Mouse (Mus musculus) CH12.LX (cell line): ENCODE data around the gene Tpte. TPM values are rescaled to one million over a fixed set of nuclear protein-coding genes. Genes with fewer than 3 reads are reported as not detected.

Source experiments
- DNase-seq: peaks from one replicate; pipeline ENCODE4 v3.0.0-alpha.2; 2013; ENCODE audit errors: extremely low read depth
- H3K27ac ChIP-seq: 2 replicates; pipeline ENCODE4 v1.5.1; 2012; ENCODE audit warnings: low read depth, mild to moderate bottlenecking, control low read depth, moderate library complexity; ENCODE audit not compliant: insufficient read depth
- H3K27me3 ChIP-seq: replicated peaks from 2 replicates; pipeline ENCODE3; 2012; ENCODE audit warnings: inconsistent platforms
- H3K36me3 ChIP-seq, 2 experiments: replicated peaks in 1 of 2; 2 replicates each; pipeline versions ENCODE3 to v1.6.1; 2012; ENCODE audit warnings: inconsistent platforms in 1 of 2, low read length in 1 of 2, mild to moderate bottlenecking in 1 of 2, mixed read lengths in 1 of 2, moderate library complexity in 1 of 2; ENCODE audit not compliant: control insufficient read depth in 1 of 2, insufficient read depth in 1 of 2
- H3K4me1 ChIP-seq, 2 experiments: 2 replicates each; pipeline ENCODE4 v1.6.1; 2012; ENCODE audit warnings: inconsistent platforms in 1 of 2, moderate library complexity in 1 of 2; ENCODE audit not compliant: insufficient read depth in 2 of 2, control insufficient read depth in 1 of 2
- H3K4me2 ChIP-seq: 2 replicates; pipeline ENCODE4 v1.6.1; 2012; ENCODE audit warnings: low read depth, mild to moderate bottlenecking, control low read depth; ENCODE audit not compliant: poor library complexity, insufficient read depth, severe bottlenecking
- H3K4me3 ChIP-seq, 3 experiments: fragments of 150-350 bp in 1 of 3; sonication (generic) in 1 of 3; replicated peaks in 1 of 3; 2 replicates each; pipeline versions ENCODE3 to v1.5.1; 2011 to 2012; ENCODE audit warnings: low read depth in 2 of 3, low read length in 2 of 3, mild to moderate bottlenecking in 2 of 3, moderate library complexity in 2 of 3, control low read depth in 1 of 3, improper control_type of control experiment in 1 of 3, inconsistent platforms in 1 of 3, mixed read lengths in 1 of 3; ENCODE audit not compliant: poor library complexity in 1 of 3
- H3K79me2 ChIP-seq: replicated peaks from 2 replicates; pipeline ENCODE4 v1.6.1; 2012; ENCODE audit warnings: mild to moderate bottlenecking, moderate library complexity; ENCODE audit not compliant: control insufficient read depth, poor library complexity, insufficient read depth, severe bottlenecking; ENCODE audit errors: extremely low read depth
- H3K9ac ChIP-seq: 2 replicates; pipeline ENCODE4 v1.6.1; 2012; ENCODE audit warnings: low read depth, mild to moderate bottlenecking, control low read depth, moderate library complexity; ENCODE audit not compliant: insufficient read depth
- H3K9me3 ChIP-seq: replicated peaks from 2 replicates; pipeline ENCODE3; 2012; ENCODE audit warnings: low read length, inconsistent platforms, mixed read lengths
- CHD1 ChIP-seq: IDR thresholded peaks from 2 replicates; pipeline ENCODE4 v1.6.1; 2012; ENCODE audit warnings: low read depth, low read length, improper control_type of control experiment, inconsistent platforms
- CHD2 ChIP-seq: IDR thresholded peaks from 2 replicates; pipeline ENCODE4 v1.6.1; 2011; ENCODE audit warnings: low read length, improper control_type of control experiment
- CTCF ChIP-seq, 2 experiments: IDR thresholded peaks in 1 of 2; conservative IDR thresholded peaks in 1 of 2; 2 replicates each; pipeline ENCODE4 v1.5.1; 2011 to 2012; ENCODE audit warnings: low read depth in 2 of 2, low read length in 2 of 2, improper control_type of control experiment in 1 of 2, inconsistent platforms in 1 of 2, mild to moderate bottlenecking in 1 of 2, moderate library complexity in 1 of 2
- E2F4 ChIP-seq: IDR thresholded peaks from 2 replicates; pipeline ENCODE4 v1.6.1; 2011; ENCODE audit warnings: low read depth, low read length, improper control_type of control experiment; ENCODE audit not compliant: insufficient replicate concordance
- ELF1 ChIP-seq: IDR thresholded peaks from 2 replicates; pipeline ENCODE4 v1.6.1; 2014; ENCODE audit warnings: low read depth, mild to moderate bottlenecking, inconsistent platforms, low read length, improper control_type of control experiment
- EP300 ChIP-seq: IDR thresholded peaks from 2 replicates; pipeline ENCODE4 v1.6.1; 2011; ENCODE audit warnings: low read length, improper control_type of control experiment
- HCFC1 ChIP-seq: IDR thresholded peaks from 2 replicates; pipeline ENCODE4 v1.6.1; 2012; ENCODE audit warnings: low read depth, mild to moderate bottlenecking, inconsistent platforms, low read length, improper control_type of control experiment
- JUN ChIP-seq: IDR thresholded peaks from 2 replicates; pipeline ENCODE4 v1.6.1; 2011; ENCODE audit warnings: low read depth, mild to moderate bottlenecking, low read length, improper control_type of control experiment, moderate library complexity; ENCODE audit not compliant: insufficient read depth
- JUND ChIP-seq: conservative IDR thresholded peaks from 2 replicates; pipeline ENCODE4 v1.6.1; 2011; ENCODE audit warnings: low read depth, low read length, improper control_type of control experiment
- KAT2A ChIP-seq: IDR thresholded peaks from 2 replicates; pipeline ENCODE4 v1.6.1; 2012; ENCODE audit warnings: low read length, improper control_type of control experiment, inconsistent platforms; ENCODE audit not compliant: insufficient replicate concordance
- MAX ChIP-seq: IDR thresholded peaks from 2 replicates; pipeline ENCODE4 v1.6.1; 2011; ENCODE audit warnings: low read length, improper control_type of control experiment
- MAZ ChIP-seq: IDR thresholded peaks from 2 replicates; pipeline ENCODE4 v1.6.1; 2012; ENCODE audit warnings: low read depth, mild to moderate bottlenecking, inconsistent platforms, low read length, improper control_type of control experiment, moderate library complexity
- MYC ChIP-seq: IDR thresholded peaks from 2 replicates; pipeline ENCODE4 v1.6.1; 2011; ENCODE audit warnings: low read depth, mild to moderate bottlenecking, improper control_type of control experiment, low read length
- NELFE ChIP-seq: IDR thresholded peaks from 2 replicates; pipeline ENCODE4 v1.6.1; 2011; ENCODE audit warnings: low read depth, low read length, improper control_type of control experiment
- POLR2A ChIP-seq: IDR thresholded peaks from 2 replicates; pipeline ENCODE4 v1.6.1; 2011; ENCODE audit warnings: low read depth, mild to moderate bottlenecking, improper control_type of control experiment, low read length
- POLR2AphosphoS2 ChIP-seq: IDR thresholded peaks from 2 replicates; pipeline ENCODE4 v1.6.1; 2011; ENCODE audit warnings: low read depth, low read length, improper control_type of control experiment
- RCOR1 ChIP-seq: conservative IDR thresholded peaks from 2 replicates; pipeline ENCODE4 v1.6.1; 2012; ENCODE audit warnings: low read depth, mild to moderate bottlenecking, inconsistent platforms, low read length, improper control_type of control experiment
- SIN3A ChIP-seq: IDR thresholded peaks from 2 replicates; pipeline ENCODE4 v1.6.1; 2012; ENCODE audit warnings: low read length, improper control_type of control experiment, inconsistent platforms
- TCF12 ChIP-seq: IDR thresholded peaks from 2 replicates; pipeline ENCODE4 v1.6.1; 2014; ENCODE audit warnings: low read depth, mild to moderate bottlenecking, inconsistent platforms, low read length, improper control_type of control experiment
- UBTF ChIP-seq: IDR thresholded peaks from 2 replicates; pipeline ENCODE4 v1.6.1; 2012; ENCODE audit warnings: low read depth, mild to moderate bottlenecking, inconsistent platforms, low read length, improper control_type of control experiment, moderate library complexity
- USF1 ChIP-seq: IDR thresholded peaks from 2 replicates; pipeline ENCODE4 v1.6.1; 2014; ENCODE audit warnings: low read depth, mild to moderate bottlenecking, inconsistent platforms, low read length, improper control_type of control experiment
- USF2 ChIP-seq: conservative IDR thresholded peaks from 2 replicates; pipeline ENCODE4 v1.6.1; 2011; ENCODE audit warnings: low read depth, low read length, improper control_type of control experiment
- ZKSCAN1 ChIP-seq: IDR thresholded peaks from 2 replicates; pipeline ENCODE4 v1.6.1; 2012; ENCODE audit warnings: low read depth, inconsistent platforms, low read length, improper control_type of control experiment, borderline replicate concordance
- ZNF384 ChIP-seq: IDR thresholded peaks from 2 replicates; pipeline ENCODE4 v1.6.1; 2012; ENCODE audit warnings: low read depth, low read length, improper control_type of control experiment, inconsistent platforms
- dilution Hi-C: fragments of 300-500 bp; cut with MboI; formaldehyde crosslinking; loops from 2 replicates; pipeline ENCODE4 v1.14.3; 2020; ENCODE audit warnings: low sequenced_read_pairs; ENCODE audit not compliant: extremely low pct_unique_long_range_greater_than_20kb, extremely low pct_ligation_motif_present
- in situ Hi-C: fragments of 300-500 bp; cut with MboI; formaldehyde crosslinking; loops from 3 replicates; pipeline ENCODE4 v1.14.3; 2019; ENCODE audit warnings: low sequenced_read_pairs, low pct_ligation_motif_present, low pct_unique_long_range_greater_than_20kb, mixed read lengths
- polyA plus RNA-seq: library from polyadenylated mRNA; unstranded; fragments of >175 nt; gene quantifications from 2 replicates; pipeline ENCODE4 v1.2.1, GENCODE M21; 2012; ENCODE audit warnings: low read depth; ENCODE audit not compliant: insufficient read length
- total RNA-seq, 2 experiments: library from RNA; depleted of rRNA; stranded (reverse); fragments of 300-350 nt in 1 of 2; fragments of >200 nt in 1 of 2; gene quantifications; 2 replicates each; pipeline ENCODE4 v1.2.3; 2012 to 2014

Tpte gene
- total and polyA plus RNA-seq, 3 experiments = not detected

DNA sequence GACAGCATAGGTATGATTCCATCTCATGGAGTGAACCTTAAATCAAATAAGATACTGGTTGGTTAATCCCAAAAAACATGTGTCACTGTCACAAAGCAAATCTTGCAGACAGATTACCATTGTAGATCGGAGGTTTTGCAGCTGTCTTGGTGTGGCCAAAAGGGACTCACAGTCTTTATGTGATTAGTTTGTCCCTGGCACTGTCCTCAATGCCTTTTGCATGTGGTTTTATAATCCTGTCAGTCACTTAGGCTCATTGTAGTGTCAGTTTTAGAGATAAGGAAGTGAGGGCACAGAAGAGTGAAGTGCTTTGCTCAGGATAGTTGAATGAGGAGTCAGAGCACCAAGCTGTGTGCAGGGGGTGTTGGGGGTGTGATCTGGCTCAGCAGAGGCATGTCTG is 37.6 kb upstream of the Tpte start:
- TF ChIP-seq KAT2A (no peak), USF1 (no peak), ZNF384 (no peak), ZKSCAN1 (no peak), HCFC1 (no peak), RCOR1 (no peak), MAX (no peak), SIN3A (no peak), ELF1 (no peak), E2F4 (no peak), MYC (no peak), USF2 (no peak), TCF12 (no peak), JUND (no peak), CHD1 (no peak), POLR2A (no peak), UBTF (no peak)
- TF ChIP-seq, all 38 proteins: peak for 0
- no peaks in the 10 kb centered on the region for H3K79me2 ChIP-seq
- peaks cover 0 to 2% of the 10 kb centered on the region in 2 experiments for H3K36me3 ChIP-seq
- dilution Hi-C loops = no loop called here
- H3K4me3 ChIP-seq = no peak overlapping the region
- H3K9me3 ChIP-seq = no peaks in the 10 kb centered on the region
- no peak overlapping the region for H3K4me2 ChIP-seq
- no peak overlapping the region for H3K27ac ChIP-seq
- in situ Hi-C loops = no loop called here
- H3K9ac ChIP-seq = no peak overlapping the region
- H3K4me1 ChIP-seq = peaks cover 0 to 19% of the 10 kb centered on the region in 2 experiments; a peak in 2 of 4 replicates
- no peak for DNase-seq
- no peaks in the 10 kb centered on the region for H3K27me3 ChIP-seq

DNA sequence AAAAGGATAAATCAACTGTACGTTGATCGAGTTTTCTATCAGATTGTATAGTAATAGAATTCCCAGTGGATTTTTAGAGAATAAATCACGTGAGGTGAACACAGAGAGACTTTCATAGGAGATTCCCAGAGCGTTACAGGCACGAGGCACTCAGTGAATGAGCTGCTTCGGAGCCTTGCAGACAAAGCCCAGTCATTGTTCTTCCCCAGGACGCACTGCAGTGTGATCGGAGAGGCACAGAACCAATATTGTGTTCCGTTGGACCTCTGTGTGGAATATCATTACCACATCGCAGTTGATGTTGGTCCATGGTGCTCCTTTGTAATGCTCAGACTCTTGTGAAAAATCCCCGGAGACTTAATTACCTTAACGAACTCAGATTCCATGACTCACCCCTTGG is 35.3 kb upstream of the Tpte start:
- in situ Hi-C loops = no loop called here
- H3K9me3 ChIP-seq = no peaks in the 10 kb centered on the region

More for the DNA sequence above, 35.3 kb upstream of the Tpte start:
- dilution Hi-C loops = no loop called here
- no peaks in the 10 kb centered on the region for H3K79me2 ChIP-seq
- no peak for TF ChIP-seq POLR2AphosphoS2
- 0 out of 2 replicates have a peak, but pooled peaks have one; percentile 26 for TF ChIP-seq EP300
- no peak for TF ChIP-seq CTCF (conservative IDR thresholded peaks at IDR 0.05 in 1 of 2, IDR thresholded peaks at IDR 0.05 in 1 of 2; ENCODE audit: low read depth in 2 of 2, low read length in 2 of 2)
- no peak for TF ChIP-seq MAZ
- no peak for TF ChIP-seq POLR2A
- TF ChIP-seq JUN = no peak
- TF ChIP-seq MYC = no peak
- no peak for TF ChIP-seq CHD2
- no peak for TF ChIP-seq ZNF384
- no peak for TF ChIP-seq SIN3A
- TF ChIP-seq TCF12 = peak; percentile 18; the same call in 1 of the 2 replicates
- TF ChIP-seq ELF1 = no peak
- no peak for TF ChIP-seq NELFE
- no peak for TF ChIP-seq USF1
- H3K9ac ChIP-seq = no peak overlapping the region
- H3K4me1 ChIP-seq = peaks cover 0 to 19% of the 10 kb centered on the region in 2 experiments; a peak in 2 of 4 replicates
- no peaks in the 10 kb centered on the region for H3K27me3 ChIP-seq
- H3K4me2 ChIP-seq = no peak overlapping the region
- no peak overlapping the region for H3K27ac ChIP-seq
- DNase-seq = no peak
- H3K4me3 ChIP-seq = no peak overlapping the region
- H3K36me3 ChIP-seq = peaks cover 0 to 2% of the 10 kb centered on the region in 2 experiments
